Mouse (Mus musculus) frontal cortex, postnatal 10 days (tissue): ENCODE results near the gene Rims3.

ENCODE experiments used
- DNase-seq, 2 experiments: peaks; one replicate each; pipeline ENCODE4 v3.0.0; 2022; ENCODE audit warnings: low spot score in 2 of 2, mixed read lengths in 1 of 2

Rims3 gene

DNA sequence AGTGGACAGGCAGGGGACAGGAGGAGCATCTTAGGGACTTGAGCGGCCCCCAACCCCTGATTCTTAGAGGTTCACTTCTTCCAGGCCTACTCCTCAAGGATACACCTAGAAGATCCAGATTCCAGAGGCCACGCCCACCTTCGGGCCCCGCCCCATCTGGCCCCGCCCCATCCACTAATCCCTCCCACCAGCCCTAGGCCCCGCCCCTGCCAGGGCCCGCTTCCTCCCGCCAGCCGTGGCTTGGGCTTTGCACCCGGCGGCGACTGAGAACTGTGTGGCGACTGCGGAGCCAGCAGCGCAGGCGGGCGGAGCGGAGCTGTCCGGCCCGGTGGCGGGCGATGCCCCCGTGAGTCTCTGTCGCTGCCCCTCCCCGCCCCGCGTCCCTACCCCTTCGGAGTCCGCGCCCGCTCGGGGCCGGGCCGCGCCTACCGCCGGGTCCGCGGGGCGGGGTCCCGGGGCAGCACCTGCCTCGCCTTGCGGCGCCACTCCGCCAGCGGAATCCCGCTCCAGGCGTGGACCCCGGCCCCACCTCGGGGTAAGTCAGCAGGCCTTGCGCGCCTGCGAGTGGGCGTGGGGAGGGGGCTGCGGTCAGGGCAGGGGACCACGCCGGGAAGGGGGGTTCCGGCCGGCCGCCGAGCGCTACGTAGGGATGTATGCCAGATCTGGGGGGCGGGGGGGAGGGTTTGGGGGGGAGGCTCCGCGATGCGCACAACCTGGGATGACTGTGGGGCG lies at the start of gene Rims3:
Gene Rims3, plus strand, starts transcription at position 229 of the 732 bp plus-strand sequence.
- peak in 1 of 2 experiments; percentile 64 for DNase-seq

DNA sequence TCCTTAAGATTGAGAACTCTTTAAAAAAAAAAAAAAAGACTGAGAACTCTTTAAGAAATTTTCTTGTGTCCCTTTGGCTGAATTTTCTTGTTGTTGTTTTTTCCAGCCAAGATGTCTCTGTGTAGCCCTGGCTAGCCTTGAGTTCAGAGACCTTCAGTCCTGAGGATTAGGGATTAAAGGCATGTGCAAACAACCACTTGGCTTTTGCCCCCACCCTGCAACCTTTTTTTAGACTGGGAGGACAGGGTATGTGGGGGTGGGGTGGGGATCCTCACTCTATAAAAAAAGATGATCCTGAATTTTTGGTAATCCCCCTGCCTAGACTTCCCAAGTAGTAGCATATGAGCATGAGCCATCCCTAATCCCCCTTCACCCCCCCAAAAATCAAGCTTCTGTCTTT lies 48.8 kb upstream of the Rims3 start:
- DNase-seq: no peak

DNA sequence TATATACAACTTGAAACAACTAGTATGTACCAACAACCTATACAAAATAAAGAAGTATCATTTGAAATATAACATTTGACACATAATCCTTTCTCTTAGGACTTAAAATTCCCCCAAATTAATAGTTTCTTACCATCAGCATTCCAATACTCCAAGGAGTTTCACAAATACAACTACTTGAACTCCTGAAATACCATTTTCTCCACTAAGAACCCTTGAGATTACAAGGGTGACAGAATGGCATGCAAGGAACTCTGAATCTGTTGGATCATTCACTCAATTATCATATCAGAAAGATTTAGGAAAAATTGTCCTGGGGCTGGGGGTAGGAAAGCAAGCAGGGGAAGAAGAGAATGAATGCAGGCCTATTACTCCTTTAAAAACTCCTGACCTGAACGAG lies 40.9 kb upstream of the Rims3 start:
- DNase-seq: no peak

DNA sequence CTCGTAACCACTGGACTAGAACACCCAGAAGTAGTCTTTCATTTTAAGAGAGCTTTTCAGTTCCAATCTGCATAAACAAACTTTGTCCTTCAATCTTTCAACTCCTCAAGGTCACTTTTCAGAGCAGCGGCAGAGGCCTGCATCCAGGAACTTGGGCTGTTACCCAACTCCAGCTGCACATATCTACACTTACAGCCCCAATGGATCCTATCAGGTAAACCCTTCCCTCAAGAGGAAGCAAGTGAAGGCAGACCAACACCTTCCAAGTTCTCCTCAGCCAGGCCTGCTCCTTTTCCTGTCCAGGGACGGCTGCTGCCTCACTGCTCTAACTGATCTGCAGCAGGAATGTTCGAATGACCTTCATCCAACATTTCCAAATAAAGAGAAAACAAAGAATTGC lies 40.4 kb upstream of the Rims3 start:
- no peak for DNase-seq

DNA sequence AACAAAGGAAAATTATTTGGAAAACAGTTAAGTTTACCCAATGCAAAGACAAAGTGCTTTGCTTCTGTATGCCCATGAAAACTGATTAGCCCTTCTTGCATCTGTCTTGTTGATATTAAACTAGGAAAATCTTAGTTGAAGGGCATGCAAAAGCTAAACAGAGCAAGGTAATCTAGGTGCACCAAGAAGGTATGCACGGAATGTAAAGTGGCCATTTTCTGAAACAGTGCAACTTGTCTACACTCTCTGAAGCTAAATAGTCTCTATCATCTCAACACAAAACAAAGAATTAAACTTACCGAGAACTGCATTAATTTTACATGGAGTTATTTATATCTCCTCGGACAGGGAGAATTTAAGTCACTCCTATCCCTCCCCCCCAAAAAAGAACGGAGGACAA lies 39.5 kb upstream of the Rims3 start:
- no peak for DNase-seq

DNA sequence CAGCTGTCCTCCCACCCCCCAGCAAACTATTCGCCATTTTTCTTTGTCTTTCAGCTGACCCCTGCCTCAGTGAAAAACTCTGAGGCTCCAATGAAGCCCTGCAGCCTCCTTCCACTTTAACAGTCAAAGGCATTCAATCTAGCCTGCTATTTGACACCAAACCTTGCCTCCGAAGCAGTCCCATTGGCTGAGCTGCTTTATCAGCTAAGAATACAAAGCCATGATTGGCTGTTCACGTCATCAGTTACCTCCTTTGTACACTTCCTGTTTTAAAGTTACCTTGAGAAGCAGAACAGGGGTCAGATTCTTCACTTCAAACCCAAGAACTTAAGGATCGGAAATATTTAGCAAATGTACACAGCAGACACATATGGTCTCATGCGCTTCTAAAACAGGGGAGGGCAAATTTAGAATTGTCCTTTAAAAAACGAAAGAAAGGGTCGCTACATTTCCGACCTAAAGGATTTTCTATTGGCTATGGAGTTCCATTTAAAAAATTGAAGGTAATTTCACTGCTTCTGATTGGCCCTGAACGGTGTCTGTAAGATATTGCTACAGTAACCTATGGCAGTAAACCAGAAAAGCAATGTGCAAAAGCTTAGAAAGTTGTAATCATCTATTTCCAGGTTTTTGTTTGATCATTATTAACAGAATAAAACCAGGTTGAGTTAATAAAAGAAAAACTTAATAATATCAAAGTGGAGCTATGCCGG lies 38.8 kb upstream of the Rims3 start:
- DNase-seq: peak; percentile 72 to 73

DNA sequence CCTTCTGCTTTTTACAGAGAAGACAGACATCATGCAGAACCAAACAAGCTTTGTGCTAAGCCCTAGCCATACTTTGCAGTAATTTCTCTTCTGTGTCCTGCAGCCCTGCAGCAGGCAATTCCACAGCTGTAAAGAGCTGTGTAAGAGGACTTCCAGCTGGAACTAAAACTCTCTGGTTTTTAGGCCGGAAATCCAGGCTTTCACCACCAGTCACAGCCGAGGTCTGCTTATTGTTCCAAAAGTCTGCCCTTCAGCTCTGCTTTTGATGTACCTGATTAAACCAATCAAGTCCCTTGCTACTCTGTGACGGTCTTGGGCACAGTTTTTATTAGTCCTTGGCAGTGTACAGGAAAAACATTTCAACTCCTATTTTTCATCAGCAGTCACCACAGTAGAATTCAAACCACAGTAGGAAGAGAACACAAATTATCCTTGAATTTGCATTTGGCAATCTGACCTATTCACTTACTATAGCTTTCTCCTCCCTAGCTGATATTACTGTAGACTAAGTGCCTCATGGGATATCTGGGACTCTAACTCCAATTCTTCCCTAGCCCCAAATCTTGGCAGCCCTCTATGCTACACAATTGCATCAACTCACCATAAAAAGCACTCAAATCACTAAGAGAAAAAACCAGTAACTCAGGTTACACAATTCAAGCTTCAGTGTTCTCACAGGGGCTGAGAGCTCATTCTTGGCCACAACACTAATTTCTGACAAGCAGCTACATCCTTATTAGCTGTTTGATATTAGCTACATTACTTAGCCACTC lies 37.4 kb upstream of the Rims3 start:
- DNase-seq: no peak

DNA sequence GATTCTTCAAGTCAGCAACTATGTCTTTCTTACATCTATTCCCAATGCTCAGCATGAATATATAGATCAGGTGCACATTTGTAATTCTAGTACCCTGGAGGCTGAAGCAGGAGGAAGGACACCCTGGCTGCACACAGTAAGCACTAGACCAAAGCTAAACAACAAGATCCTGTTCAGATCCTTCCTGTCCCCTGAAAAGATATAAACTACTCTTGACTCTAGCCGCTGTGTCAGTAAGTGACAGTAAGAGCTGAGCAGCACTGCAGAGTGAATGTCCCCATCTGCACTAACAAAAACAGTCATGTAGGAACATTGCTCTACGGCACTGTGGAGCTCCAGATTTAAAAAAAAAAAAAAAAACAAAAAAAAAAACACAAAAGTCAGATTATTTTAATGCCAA lies 36.7 kb upstream of the Rims3 start:
- no peak for DNase-seq

DNA sequence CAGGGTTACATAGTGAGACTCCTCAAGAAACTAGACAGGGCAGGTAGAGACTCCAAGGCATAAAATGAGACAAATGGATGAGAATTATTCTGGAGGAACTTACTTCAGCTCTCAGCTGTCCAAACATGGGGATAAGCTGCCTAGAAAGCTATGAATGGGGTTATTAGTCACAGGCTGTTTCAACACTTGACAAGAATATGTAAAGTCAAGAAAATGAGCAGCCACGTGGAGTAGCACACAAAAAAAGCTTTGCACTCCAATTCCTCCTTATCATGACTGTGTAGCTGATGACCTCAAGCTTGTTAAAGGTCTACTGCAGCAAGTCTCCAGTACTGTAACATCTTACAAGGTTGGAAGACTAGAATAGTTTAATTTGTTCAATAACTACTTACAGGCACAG lies 35.3 kb upstream of the Rims3 start:
- no peak for DNase-seq

DNA sequence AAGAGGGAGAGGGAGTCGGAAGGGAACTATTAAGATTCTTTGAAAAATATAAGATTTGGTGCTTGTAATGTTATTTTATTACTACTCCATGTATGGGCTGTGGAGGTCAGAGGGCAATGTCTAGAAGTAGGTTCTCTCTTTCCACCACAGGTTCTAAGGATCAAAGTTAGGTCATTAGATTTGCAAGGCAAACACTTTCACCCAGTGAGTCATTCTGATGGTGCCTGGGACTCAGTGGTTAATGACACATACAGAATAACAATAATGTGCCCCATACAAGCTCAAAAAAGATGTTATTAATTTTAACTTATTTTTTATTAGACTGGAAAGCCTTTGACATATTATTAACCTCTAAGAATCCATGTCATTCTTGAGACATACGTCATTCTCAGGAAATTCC lies 34.7 kb upstream of the Rims3 start:
- no peak for DNase-seq

DNA sequence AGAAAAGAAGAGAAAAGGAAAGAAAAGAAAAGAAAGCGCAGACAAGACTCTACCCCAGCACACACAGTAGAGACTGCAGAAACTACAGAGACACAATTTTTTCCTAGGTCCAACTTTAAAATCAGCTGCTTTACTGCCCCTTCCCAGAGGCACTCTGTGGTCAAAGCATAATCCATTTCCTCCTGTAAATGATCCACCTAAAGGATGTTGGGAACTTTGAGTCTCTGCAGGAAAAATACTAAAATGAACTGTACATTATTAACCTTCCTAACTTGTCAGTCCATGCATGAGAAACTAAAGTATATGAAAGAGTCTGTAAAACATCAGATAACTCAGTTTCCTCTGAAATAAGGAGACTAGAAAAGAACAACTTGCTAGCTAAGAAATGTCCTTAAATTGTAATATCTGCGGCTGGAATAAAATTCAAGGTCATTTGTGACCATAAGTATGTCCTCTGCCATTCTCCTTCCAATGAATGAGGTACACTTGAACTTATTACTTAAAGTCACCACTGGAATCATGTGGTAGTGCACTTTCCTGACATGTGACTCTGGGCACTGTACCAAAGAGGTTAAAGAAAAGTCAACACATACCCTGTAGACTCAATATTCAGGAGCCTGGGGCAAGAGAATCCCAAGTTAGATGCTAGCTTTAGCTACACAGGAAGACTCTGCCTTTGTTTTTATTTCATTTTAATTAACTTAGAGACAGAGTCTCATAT lies 32.3 kb upstream of the Rims3 start:
- no peak for DNase-seq

DNA sequence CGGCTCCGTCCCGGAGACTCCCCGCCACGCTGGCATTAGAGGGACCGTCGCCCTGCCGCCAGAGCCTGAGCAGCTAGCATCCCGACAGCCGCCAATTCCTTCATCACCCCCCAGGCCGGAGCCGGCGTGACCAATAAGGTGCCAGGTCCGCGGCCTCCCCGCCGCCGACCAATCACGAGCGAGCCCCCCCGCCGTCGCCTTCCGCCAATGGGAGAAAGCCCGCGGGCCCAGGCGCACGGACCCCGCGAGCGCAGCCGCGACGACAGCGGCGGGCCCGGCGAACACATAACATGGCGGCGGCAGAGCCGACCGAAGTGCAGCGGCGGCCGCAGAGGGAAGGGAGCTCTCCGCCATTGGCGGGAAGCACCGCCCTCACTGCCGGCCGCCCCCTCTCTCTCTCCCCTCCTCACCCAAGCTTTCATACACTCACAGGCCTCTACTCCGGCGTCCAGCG lies 29.5 kb upstream of the Rims3 start:
- DNase-seq: peak; percentile 93 to 95

DNA sequence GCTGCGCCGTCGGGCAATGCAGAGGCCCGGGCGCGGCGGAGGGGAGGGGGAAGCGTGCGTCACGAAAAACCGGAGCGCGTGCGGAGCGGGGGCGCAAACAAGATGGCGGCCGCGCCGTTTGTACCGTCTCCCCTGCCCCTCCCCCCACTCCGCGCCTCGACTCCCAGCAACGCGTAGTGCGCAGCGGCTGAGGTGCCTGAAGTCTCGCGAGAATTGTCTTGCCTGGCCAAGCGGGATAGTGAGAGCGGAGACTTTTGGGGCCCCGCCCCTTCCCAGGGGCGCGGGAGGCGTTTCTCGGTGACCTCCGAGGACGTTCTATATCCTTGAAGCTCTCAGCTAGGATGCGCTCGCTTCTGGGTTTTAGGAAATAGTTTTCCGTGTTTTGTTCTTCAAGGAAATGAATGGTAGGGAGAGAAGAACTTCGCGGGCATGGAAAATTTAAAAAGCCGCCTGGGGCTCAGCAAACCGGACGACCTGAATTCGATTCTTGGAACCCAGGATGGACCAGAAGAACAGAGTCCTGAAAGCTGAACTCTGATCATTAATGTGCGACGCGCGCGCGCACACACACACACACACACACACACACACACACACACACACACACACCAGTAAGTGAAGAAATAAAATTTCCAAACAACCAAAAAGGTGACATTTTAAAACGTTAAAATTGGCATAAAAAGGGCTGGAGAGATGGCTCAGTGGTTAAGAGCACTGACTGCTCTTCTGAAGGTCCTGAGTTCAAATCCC lies 28.9 kb upstream of the Rims3 start:
- DNase-seq: peak; percentile 95 to 97

DNA sequence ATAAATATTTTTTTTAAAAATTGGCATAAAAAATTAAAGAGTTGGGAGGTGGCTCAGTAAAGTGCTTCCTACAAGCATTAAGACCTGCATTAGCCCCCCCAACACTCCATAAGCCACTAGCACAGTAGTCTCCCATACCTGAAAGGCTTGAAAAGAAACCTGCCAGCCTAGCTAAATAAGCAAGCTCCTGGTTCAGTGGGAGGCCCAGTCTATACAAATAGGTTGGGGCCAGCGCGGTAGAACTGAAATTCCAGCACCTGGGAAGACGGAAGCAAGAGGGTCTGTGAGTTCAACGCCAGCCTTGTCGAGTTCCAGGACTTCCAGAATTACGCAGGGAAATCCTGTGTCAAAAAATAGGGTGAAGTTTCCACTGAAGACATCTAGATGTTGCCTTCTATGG lies 28.2 kb upstream of the Rims3 start:
- DNase-seq: no peak

DNA sequence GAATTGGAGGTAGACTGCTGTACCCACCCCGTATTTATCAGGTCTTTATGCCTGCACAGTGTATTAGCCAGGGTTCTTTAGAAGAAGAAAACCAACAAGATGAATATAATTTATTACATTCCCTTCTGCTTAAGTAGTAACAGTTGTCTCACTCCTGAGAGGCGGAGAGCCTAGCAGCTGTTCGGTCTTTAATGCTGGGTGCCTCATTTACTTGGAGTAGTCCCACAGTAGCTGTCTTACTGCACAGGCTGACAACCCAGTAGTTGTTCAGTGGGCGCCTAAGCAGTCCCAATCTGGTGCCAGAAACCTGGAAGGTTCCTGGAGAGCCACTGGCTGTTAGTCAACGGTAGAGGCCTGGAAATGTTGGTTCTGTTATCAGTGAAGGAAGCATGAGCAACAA lies 23.8 kb upstream of the Rims3 start:
- no peak for DNase-seq

DNA sequence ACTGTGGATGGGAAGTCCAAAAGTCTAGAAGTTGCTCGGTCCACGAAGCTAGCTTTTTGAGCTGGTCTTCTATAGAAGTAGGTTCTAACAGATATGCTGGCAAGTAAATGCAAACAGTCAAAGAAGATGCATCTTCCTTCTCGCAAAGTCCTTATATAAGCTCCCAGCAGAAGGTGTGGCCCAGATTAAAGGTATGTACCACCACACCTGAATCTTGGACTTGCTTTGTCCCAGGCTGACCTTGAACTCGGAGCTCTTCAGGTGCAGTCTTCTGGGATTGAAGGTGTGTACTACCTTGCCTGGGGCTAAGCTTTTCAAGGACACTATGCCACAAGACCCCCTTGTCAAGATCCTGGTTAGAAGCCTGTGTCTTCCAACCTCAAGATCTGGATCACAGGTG lies 23.1 kb upstream of the Rims3 start, which contains the start of gene Nfyc:
Gene Nfyc, minus strand, starts transcription at position 101 of the 400 bp plus-strand sequence.
- no peak for DNase-seq

DNA sequence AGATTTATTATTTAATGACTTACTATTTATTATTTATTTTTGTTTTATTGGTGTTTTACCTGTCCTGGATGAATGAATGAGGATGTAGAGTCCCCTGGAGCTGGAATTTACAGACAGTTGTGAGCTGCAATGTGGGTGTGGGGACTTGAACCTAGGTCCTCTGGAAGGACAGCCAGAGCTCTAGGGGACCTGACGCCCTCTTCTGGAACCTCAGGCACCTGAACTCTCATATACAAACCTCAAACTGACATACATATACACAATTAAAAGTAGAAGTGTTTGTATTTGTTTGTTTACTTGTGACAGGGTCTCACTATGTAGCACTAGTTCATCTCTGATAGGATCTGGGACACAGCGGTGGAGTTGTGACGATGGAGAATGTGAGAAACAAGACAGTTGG lies 13.3 kb upstream of the Rims3 start:
- DNase-seq: no peak

DNA sequence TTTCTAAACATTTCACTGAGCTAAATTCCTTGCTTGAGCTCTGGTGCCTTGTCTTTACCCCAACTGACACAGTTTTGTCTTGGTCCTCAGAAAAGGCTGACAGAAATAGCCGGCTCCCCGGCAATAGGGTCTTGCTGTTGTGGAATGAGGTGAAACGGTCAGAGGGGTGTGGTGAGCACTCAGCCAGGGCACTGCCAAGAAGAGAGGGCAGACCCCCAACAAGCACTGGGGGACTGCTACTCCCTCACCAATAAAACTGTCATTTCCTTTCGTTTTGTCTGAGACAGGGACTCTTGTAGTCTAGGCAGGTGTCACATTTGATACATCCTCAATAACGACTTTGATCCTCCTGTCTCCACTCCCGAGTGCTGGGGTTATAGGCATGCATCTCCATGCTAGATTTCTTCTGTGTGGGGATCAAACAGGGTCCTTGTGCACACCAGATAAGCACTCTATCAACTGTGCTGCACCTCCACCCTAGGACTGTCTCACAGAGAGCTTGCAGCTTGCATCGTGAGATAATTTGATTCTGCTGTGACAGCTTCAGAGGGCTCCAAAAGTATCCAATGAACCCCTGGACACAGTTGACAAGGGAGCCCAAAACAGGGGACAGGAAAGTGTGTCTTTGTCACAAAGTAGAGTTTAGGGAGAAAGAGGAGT lies 10.1 kb upstream of the Rims3 start:
- no peak for DNase-seq

DNA sequence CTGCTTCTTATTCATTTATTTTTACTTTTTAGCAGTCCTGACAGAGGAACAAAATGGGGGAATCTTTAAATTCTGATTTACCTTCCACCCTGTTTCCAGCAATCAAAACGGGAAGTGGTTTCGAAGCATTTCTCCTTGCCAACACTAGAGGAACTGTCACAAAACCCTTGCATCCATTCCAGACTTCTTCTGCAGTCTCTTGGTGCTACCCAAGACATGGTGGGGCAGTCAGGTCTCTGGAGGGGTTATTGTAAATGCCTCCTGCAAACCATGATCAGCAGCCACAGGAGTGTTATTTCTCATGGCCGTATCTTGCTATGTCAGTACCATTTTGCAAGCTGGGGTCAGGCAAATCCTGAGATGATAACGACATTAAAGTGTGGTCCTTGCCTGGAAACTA lies 9.5 kb upstream of the Rims3 start:
- DNase-seq: no peak

DNA sequence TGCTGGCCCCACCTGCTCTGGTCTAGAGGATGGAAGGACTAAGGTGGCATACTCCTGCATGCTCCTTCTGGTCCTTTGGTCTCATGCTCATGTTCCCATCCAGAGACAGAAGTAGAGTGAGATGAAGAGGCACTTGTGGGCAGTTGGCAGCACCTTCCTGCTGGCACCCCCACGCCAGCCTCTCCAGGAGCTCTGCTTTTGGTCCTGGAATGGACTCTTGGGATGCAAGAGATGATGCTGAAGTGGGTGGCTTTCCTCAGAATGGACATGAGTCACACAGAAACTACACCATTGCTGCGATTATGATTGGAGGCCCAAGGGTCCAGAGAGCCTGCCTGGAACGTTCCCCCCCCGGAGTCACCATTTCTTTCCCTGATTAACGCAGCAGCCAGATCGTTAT lies 5.7 kb upstream of the Rims3 start:
- no peak for DNase-seq

DNA sequence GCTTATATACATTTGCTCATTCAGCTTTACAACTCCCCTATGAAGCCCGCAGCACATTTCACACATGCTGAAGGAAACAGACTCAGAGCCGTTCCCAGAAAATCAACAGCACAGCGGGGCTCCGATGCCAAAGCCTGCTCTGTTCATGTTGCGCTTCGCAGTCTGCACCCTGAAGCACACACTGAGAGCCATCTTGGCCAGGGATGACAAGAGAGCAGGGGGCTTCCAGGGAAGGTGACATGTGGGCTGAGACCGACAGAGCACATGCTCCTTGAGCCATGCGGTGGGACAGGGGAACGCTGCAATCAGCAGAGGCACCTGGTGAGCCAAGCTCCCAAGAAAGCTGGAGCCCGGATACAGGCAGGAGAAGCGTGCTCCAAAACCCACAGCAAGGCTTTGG lies 5.2 kb upstream of the Rims3 start:
- no peak for DNase-seq
